Mouse (Mus musculus) urinary bladder, postnatal 14 days (tissue): Measurements from ENCODE around the gene Cryba2.

ENCODE experiments used
- DNase-seq: peaks from one replicate; pipeline ENCODE4 v3.0.0; 2021; ENCODE audit warnings: low spot score

Cryba2 gene

DNA sequence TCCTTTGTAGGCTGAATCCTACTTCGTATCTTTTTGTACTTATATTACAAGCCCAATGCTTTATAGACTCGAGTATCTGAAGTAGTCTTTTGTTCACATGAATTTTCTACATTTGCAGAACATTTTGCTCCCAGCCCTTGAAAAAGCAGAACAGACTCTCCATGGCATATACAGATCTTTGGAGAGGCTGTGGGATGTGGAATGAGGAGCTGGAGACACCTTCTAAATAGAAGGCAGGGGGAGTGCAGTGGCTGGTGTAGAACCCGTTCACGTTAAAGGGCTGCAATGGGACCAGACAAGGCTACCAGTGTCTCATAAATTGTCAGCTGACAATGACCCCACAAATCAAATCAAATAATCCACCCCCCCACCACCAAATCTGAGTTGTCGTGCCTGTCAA, 44.0 kb downstream of the Cryba2 start:
- DNase-seq, result no peak

DNA sequence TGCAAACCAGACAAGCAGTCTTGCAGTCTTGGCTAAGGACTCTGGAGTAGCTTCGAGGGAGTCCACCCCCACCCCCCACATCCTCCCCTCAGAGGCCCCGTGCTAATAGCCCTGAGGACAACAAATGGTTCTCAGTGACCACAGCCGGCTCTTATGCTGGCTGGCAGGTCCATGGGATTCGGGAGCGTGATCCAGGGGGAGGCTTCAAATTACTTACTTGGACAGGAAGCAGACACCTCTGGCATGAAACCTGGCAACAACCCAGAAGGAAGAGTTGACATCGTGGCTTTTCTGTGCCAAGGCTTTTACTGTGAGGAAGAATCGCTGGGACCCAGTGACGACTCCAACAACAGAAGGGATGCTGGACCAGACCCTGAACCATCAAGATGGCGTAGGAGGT, 46.6 kb downstream of the Cryba2 start:
- DNase-seq, result no peak

DNA sequence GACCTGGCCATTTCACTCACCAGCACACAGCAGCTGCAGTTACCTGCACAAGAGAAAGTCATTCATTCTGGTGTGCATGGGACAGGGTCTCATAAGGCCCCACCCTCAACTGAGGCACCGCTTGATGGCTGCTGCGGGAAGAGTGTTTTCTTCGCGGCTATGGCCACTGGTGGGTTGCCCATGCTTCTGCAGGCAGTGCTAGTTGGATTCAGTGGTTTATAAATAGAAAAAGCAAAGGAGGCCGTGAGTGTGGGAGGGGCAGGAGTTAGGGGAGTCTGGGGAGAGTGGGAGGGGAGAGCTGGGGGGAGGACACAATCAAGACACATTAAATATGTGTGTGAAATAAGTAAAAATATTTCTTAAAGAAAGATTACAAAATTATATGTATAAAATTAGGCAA, 49.9 kb downstream of the Cryba2 start:
- DNase-seq, result no peak
